Mouse (Mus musculus): ENCODE measurements around the gene Spaca3.

DNA sequence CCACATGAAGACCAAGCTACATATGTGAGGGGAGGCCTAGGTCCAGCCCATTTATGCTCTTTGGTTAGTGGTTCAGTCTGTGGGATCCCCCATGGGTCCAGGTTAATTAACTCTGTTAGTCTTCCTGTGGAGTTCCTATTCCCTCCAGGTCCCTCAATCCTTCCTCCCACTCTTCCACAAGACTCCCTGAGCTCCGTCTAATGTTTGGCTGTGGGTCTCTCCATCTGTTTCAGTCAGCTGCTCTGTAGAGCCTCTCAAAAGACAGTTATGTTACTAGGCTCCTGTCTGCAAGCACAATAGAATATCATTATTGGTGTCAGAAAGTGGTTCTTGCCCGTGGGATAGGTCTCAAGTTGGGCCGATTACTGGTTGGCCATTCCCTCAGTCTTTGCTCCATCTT, 37.7 kb downstream of the Spaca3 start:
- no peak for TF ChIP-seq SMC3 (IDR thresholded peaks at IDR 0.05; ENCODE audit: low read depth, low read length)
- TF ChIP-seq ZMIZ1 (IDR thresholded peaks at IDR 0.05; ENCODE audit: low read depth, low read length), result no peak
- TF ChIP-seq UBTF (IDR thresholded peaks at IDR 0.05; ENCODE audit: low read depth, low read length), result no peak
- TF ChIP-seq EP300 (IDR thresholded peaks at IDR 0.05; ENCODE audit: low read length), result no peak
- no peak for TF ChIP-seq CTCF (conservative IDR thresholded peaks at IDR 0.05 in 1 of 2, IDR thresholded peaks at IDR 0.05 in 1 of 2; ENCODE audit: low read depth in 2 of 2, low read length in 2 of 2)
- TF ChIP-seq NRF1 (IDR thresholded peaks at IDR 0.05; ENCODE audit: low read depth, low read length), result no peak
- no peak for TF ChIP-seq KAT2A (IDR thresholded peaks at IDR 0.05; ENCODE audit: insufficient replicate concordance, low read length)
- TF ChIP-seq ELF1 (IDR thresholded peaks at IDR 0.05; ENCODE audit: low read depth, low read length), result no peak
- TF ChIP-seq NELFE (IDR thresholded peaks at IDR 0.05; ENCODE audit: low read depth, low read length), result no peak
- TF ChIP-seq BHLHE40 (IDR thresholded peaks at IDR 0.05; ENCODE audit: low read depth, low read length), result no peak
- TF ChIP-seq POLR2AphosphoS2 (IDR thresholded peaks at IDR 0.05; ENCODE audit: low read depth, low read length), result no peak
- no peak for TF ChIP-seq POLR2A (IDR thresholded peaks at IDR 0.05; ENCODE audit: low read depth, low read length)
- TF ChIP-seq JUND (conservative IDR thresholded peaks at IDR 0.05; ENCODE audit: low read depth, low read length), result no peak

Measured in CH12.LX (cell line).